Mouse (Mus musculus): ENCODE results near the gene Lum. TPM values are rescaled to one million over a fixed set of nuclear protein-coding genes. Genes with fewer than 3 reads are reported as not detected.
A peak's percentile ranks its signal among the peaks of the same experiment; 100 is the strongest.

Gene Lum
- polyA plus RNA-seq, 1 experiment from 2014 or later, result 290 TPM

- Histone ChIP-seq H3K4me1 (replicated peaks) (no peaks in the 10 kb centered on the region; the same call in 1 of the 2 replicates), H3K4me2 (replicated peaks) (no peak overlapping the region), H3K4me3 (replicated peaks) (no peak overlapping the region), H3K9ac (no peak overlapping the region), H3K27ac (peak overlapping the region; percentile 44; the same call in 1 of the 2 replicates), H3K9me3 (no peaks in the 10 kb centered on the region), H3K27me3 (replicated peaks) (no peaks in the 10 kb centered on the region), H3K36me3 (no peaks in the 10 kb centered on the region)
- WGBS, result 55% methylated on average over 3 of the region's 3 CpGs
- ATAC-seq, result no peak
Observed at GRCm38 (mm10) chr10:97591685-97592084, 26.8 kb downstream of the Lum start.

DNA sequence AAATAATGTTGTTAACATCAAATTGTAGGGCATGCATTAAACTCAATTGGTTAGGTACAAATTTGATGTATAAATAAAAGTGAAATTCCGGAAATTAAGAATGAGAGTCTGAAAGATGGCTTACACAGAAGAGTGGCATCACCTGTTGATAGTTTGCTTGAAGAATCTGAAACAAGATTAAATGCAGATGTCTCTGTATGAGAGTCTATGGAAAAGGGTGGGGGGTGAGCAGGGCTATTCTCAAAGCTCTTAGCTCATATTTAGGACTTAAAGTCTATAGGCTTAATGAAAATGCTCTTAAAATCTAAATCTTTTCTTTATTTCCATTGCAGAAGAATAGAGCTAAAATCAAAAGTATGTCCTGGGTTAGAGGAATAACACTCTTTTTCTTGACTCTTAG lies 30.8 kb downstream of the Lum start:
- Histone ChIP-seq H3K27ac (no peak overlapping the region), H3K9ac (no peak overlapping the region), H3K27me3 (replicated peaks) (no peaks in the 10 kb centered on the region), H3K4me2 (replicated peaks) (no peak overlapping the region), H3K36me3 (no peaks in the 10 kb centered on the region), H3K4me3 (replicated peaks) (no peak overlapping the region), H3K9me3 (no peaks in the 10 kb centered on the region), H3K4me1 (replicated peaks) (no peaks in the 10 kb centered on the region)
- WGBS, result 70% methylated on average over 1 of the region's 1 CpGs
- ATAC-seq, result no peak

- Histone ChIP-seq H3K9ac (no peak overlapping the region), H3K4me3 (replicated peaks) (no peak overlapping the region), H3K27me3 (replicated peaks) (no peaks in the 10 kb centered on the region), H3K36me3 (no peaks in the 10 kb centered on the region), H3K27ac (no peak overlapping the region), H3K4me2 (replicated peaks) (no peak overlapping the region), H3K4me1 (replicated peaks) (no peaks in the 10 kb centered on the region), H3K9me3 (no peaks in the 10 kb centered on the region)
- no peak for ATAC-seq
- 70% methylated on average over 4 of the region's 4 CpGs for WGBS
Observed at GRCm38 (mm10) chr10:97601744-97602143, 36.8 kb downstream of the Lum start.

GRCm38 (mm10) chr10:97603256-97603655 lies 38.3 kb downstream of the Lum start:
- no peak overlapping the region for H3K4me2 ChIP-seq (replicated peaks)
- no peak overlapping the region for H3K4me3 ChIP-seq (replicated peaks)
- ATAC-seq, result no peak
- no peaks in the 10 kb centered on the region for H3K36me3 ChIP-seq
- no peak overlapping the region for H3K9ac ChIP-seq
- no peaks in the 10 kb centered on the region for H3K4me1 ChIP-seq (replicated peaks)
- H3K27me3 ChIP-seq (replicated peaks), result no peaks in the 10 kb centered on the region
- H3K9me3 ChIP-seq, result no peaks in the 10 kb centered on the region
- H3K27ac ChIP-seq, result no peak overlapping the region

DNA sequence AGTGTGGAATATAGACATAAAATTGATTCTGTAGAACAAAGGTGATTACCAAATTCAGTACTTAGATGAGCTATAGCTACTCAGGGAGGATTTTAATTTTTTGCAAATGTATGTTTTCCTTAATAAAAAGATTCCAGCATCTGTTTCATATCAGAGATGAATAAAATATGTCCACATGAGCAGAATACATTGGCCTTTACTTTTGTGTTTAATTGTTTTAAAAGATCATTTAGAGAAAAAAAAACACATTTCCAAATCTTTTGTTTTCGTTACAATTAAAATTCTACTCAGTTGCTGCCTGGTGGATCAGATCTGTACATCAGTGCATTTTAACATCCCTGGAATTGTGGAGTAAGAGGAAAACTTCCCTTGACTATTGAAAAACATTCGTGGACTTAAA lies 41.7 kb downstream of the Lum start, which contains the start of gene Kera:
Gene Kera, plus strand, starts transcription at position 301 of the 400 bp plus-strand sequence.
- ATAC-seq, result no peak
- H3K9ac ChIP-seq, result no peak within 1 kb of the TSS
- H3K27ac ChIP-seq, result no peak within 1 kb of the TSS
- H3K27me3 ChIP-seq (replicated peaks), result no peaks in the 10 kb centered on the region
- H3K9me3 ChIP-seq, result no peaks in the 10 kb centered on the region
- H3K36me3 ChIP-seq, result no peaks in the 10 kb centered on the region
- H3K4me1 ChIP-seq (replicated peaks), result no peaks in the 10 kb centered on the region
- 73% methylated on average over 2 of the region's 2 CpGs for WGBS
- no peak within 1 kb of the TSS for H3K4me3 ChIP-seq (replicated peaks)
- no peak within 1 kb of the TSS for H3K4me2 ChIP-seq (replicated peaks)

Other genes starting within 250 kb of the Lum start
- 413 and 497 TPM in 2 replicates for gene Dcn, start 85.5 kb upstream of the Lum start, polyA plus RNA-seq (2015; fragmentation: Nextera tagmentation; extraction: Ambion mirVana)
- 0.20 and 0.25 TPM in 2 replicates for gene Kera, start 41.8 kb downstream of the Lum start, polyA plus RNA-seq (2015; fragmentation: Nextera tagmentation; extraction: Ambion mirVana)
- gene Epyc, start 78.9 kb downstream of the Lum start, polyA plus RNA-seq (2015; fragmentation: Nextera tagmentation; extraction: Ambion mirVana), result 0.35 and 0.48 TPM in 2 replicates
- gene Ccer1, start 127.9 kb downstream of the Lum start, polyA plus RNA-seq (2015; fragmentation: Nextera tagmentation; extraction: Ambion mirVana), result not detected in 2 replicates
- gene C030005K15Rik, start 161.6 kb downstream of the Lum start, polyA plus RNA-seq (2015; fragmentation: Nextera tagmentation; extraction: Ambion mirVana), result not detected in 2 replicates

All from intestine, embryonic 15.5 days (tissue).